Mouse (Mus musculus) neural tube, embryonic 15.5 days (tissue): ENCODE measurements around the gene Adamts4. TPM values are rescaled to one million over a fixed set of nuclear protein-coding genes. Genes with fewer than 3 reads are reported as not detected.

ENCODE experiments used
- ATAC-seq: fragments of 200-750 bp; cut with Nextera tagmentation; 2 replicates; pipeline ENCODE4 v1.8.0; 2017; ENCODE audit warnings: mild to moderate bottlenecking, moderate TSS enrichment, moderate library complexity; ENCODE audit not compliant: low FRiP score
- H3K27ac ChIP-seq: fragments of 300-500 bp; sonication (generic); replicated peaks from 2 replicates; pipeline ENCODE4 v1.5.1; 2015; ENCODE audit warnings: mild to moderate bottlenecking, inconsistent platforms
- H3K27me3 ChIP-seq: fragments of 300-500 bp; sonication (generic); replicated peaks from 2 replicates; pipeline ENCODE4 v1.6.1; 2015; ENCODE audit warnings: inconsistent platforms
- H3K36me3 ChIP-seq: fragments of 300-500 bp; sonication (generic); 2 replicates; pipeline ENCODE4 v1.6.1; 2015; ENCODE audit warnings: inconsistent platforms
- H3K4me1 ChIP-seq: fragments of 300-500 bp; sonication (generic); 2 replicates; pipeline ENCODE4 v1.6.1; 2015; ENCODE audit warnings: inconsistent platforms
- H3K4me2 ChIP-seq: fragments of 300-500 bp; sonication (generic); 2 replicates; pipeline ENCODE4 v1.6.1; 2015; ENCODE audit warnings: inconsistent platforms, mild to moderate bottlenecking, moderate library complexity
- H3K4me3 ChIP-seq: fragments of 300-500 bp; sonication (generic); replicated peaks from 2 replicates; pipeline ENCODE4 v1.5.1; 2015; ENCODE audit warnings: mild to moderate bottlenecking, inconsistent platforms
- H3K9ac ChIP-seq: fragments of 300-500 bp; sonication (generic); replicated peaks from 2 replicates; pipeline ENCODE4 v1.6.1; 2015; ENCODE audit warnings: mild to moderate bottlenecking, inconsistent platforms
- H3K9me3 ChIP-seq: fragments of 300-500 bp; sonication (generic); replicated peaks from 2 replicates; pipeline ENCODE4 v1.6.1; 2016; ENCODE audit warnings: inconsistent platforms
- WGBS: fragments of 180-500 bp; shearing (Covaris S2); methylation state at CpG from one replicate; pipeline ENCODE4 v1.1.7; 2015; ENCODE audit warnings: mixed read lengths; 5-methylcytosine and 5-hydroxymethylcytosine counted together
- polyA plus RNA-seq: library from polyadenylated mRNA; unstranded; fragments of >200 nt; fragmentation: Nextera tagmentation; extraction: Ambion mirVana; gene quantifications from 2 replicates; pipeline ENCODE4 v1.2.1, GENCODE M21; 2015

Adamts4 gene
- polyA plus RNA-seq, 1 experiment from 2014 or later = 3.3 TPM

- H3K4me3 ChIP-seq = no peak overlapping the region
- no peak overlapping the region for H3K4me2 ChIP-seq
- no peak for ATAC-seq
- peaks cover 20% of the 10 kb centered on the region for H3K4me1 ChIP-seq
- no peak overlapping the region for H3K27ac ChIP-seq
- no peaks in the 10 kb centered on the region for H3K9me3 ChIP-seq
- H3K9ac ChIP-seq = no peak overlapping the region
- no peaks in the 10 kb centered on the region for H3K36me3 ChIP-seq
- WGBS = 83% methylated on average over 3 of the region's 3 CpGs
- H3K27me3 ChIP-seq = 0 out of 2 replicates have a peak, but pooled peaks cover 2% of the 10 kb centered on the region
Observed at GRCm38 (mm10) chr1:171260316-171260715, 10.1 kb downstream of the Adamts4 start.

- H3K36me3 ChIP-seq = no peaks in the 10 kb centered on the region
- peak overlapping the region; percentile 85 for H3K27ac ChIP-seq
- H3K9me3 ChIP-seq = no peaks in the 10 kb centered on the region
- H3K4me3 ChIP-seq = peak overlapping the region; percentile 32
- H3K9ac ChIP-seq = peak overlapping the region; percentile 42
- peak overlapping the region; percentile 61 for H3K4me2 ChIP-seq
- WGBS = 1% methylated on average over 8 of the region's 8 CpGs
- peaks cover 17% of the 10 kb centered on the region for H3K4me1 ChIP-seq
- peak; percentile 75 for ATAC-seq
- 0 out of 2 replicates have a peak, but pooled peaks cover 2% of the 10 kb centered on the region for H3K27me3 ChIP-seq
Observed at GRCm38 (mm10) chr1:171262594-171263130, 12.4 kb downstream of the Adamts4 start.

DNA sequence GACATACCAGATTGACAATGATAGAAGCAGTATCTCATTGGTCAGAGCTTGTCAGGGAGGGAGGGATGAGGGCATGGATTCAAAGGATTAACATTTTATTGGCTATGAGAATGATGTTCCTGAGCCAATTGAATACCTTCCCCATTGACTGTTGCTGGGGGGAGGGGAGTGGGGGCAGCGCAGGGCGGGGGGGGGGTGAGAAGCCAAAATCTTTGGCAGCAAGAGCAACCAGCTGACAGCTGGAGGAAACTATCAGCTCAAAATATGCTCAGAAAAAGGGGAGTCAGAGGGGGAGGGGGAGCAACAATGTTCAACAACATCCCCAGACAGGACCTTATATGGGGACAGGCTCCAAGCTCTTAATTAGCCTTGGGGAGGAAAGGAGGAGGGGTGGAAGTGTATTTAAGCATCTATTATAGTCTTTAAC, 13.0 kb downstream of the Adamts4 start:
- H3K36me3 ChIP-seq = no peaks in the 10 kb centered on the region
- no peak overlapping the region for H3K9ac ChIP-seq
- 0% methylated on average over 2 of the region's 2 CpGs for WGBS
- peak overlapping the region; percentile 61 for H3K4me2 ChIP-seq
- H3K27ac ChIP-seq = peak overlapping the region; percentile 85
- 0 out of 2 replicates have a peak, but pooled peaks cover 2% of the 10 kb centered on the region for H3K27me3 ChIP-seq
- H3K9me3 ChIP-seq = no peaks in the 10 kb centered on the region
- H3K4me3 ChIP-seq = peak overlapping the region; percentile 32
- H3K4me1 ChIP-seq = peaks cover 17% of the 10 kb centered on the region
- peak; percentile 94 for ATAC-seq

- Histone ChIP-seq H3K36me3 (no peaks in the 10 kb centered on the region), H3K9me3 (no peaks in the 10 kb centered on the region), H3K4me1 (peaks cover 17% of the 10 kb centered on the region), H3K27me3 (0 out of 2 replicates have a peak, but pooled peaks cover 2% of the 10 kb centered on the region), H3K9ac (no peak overlapping the region), H3K27ac (peak overlapping the region; percentile 85), H3K4me2 (peak overlapping the region; percentile 61), H3K4me3 (no peak overlapping the region)
- no peak; the same call in 1 of the 2 replicates for ATAC-seq
- 83% methylated on average over 3 of the region's 3 CpGs for WGBS
Observed at GRCm38 (mm10) chr1:171263666-171264461, 13.6 kb downstream of the Adamts4 start.

DNA sequence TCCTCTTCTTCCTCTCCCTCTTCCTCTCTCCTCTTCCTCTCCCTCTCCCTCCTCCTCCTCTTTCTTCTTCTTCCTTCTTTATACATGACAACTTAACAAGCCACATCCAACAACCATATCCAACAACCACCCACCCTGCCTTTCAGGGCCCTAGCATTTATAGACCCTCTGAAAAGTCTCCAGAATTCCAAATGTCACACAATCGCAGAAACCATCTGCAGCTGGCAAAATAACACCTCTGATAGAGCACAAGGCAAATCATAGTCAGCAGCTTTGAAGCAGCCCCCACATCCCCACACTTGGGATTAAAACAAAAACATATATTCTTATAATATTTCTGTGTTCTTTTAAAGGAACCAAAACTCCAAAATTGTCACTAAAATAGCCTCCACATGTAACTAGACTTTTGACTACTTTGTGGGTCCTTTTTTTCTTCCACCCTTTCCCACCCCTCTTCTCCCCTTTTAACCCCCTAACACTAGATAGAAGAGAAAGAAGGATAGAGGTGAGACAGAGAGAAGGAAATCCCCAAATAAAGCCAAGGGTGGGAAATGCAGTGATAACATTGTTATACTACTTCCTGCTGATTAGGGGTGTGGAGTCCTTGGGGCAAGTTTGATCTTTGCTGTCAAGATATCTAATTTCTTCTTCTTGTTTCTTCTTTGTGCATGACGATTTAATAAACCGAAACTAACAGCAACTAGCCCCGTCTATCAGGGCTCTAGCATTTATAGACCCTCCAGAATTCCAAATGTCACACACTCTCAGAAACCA, 15.9 kb downstream of the Adamts4 start:
- no peak overlapping the region for H3K4me3 ChIP-seq
- 79% methylated on average over 4 of the region's 4 CpGs for WGBS
- H3K4me1 ChIP-seq = peaks cover 30% of the 10 kb centered on the region

GRCm38 (mm10) chr1:171268341-171268740, 18.1 kb downstream of the Adamts4 start:
- Histone ChIP-seq H3K9ac (no peak overlapping the region), H3K9me3 (no peaks in the 10 kb centered on the region), H3K27ac (no peak overlapping the region), H3K4me3 (no peak overlapping the region), H3K4me2 (no peak overlapping the region), H3K36me3 (peaks cover 15% of the 10 kb centered on the region), H3K4me1 (peaks cover 31% of the 10 kb centered on the region), H3K27me3 (no peaks in the 10 kb centered on the region)
- WGBS = 76% methylated on average over 1 of the region's 1 CpGs
- ATAC-seq = no peak

More for the DNA sequence above, 15.9 kb downstream of the Adamts4 start:
- H3K27ac ChIP-seq = no peak overlapping the region
- ATAC-seq = no peak
- no peaks in the 10 kb centered on the region for H3K27me3 ChIP-seq
- H3K9me3 ChIP-seq = no peaks in the 10 kb centered on the region
- H3K9ac ChIP-seq = no peak overlapping the region
- H3K4me2 ChIP-seq = no peak overlapping the region
- H3K36me3 ChIP-seq = no peaks in the 10 kb centered on the region

DNA sequence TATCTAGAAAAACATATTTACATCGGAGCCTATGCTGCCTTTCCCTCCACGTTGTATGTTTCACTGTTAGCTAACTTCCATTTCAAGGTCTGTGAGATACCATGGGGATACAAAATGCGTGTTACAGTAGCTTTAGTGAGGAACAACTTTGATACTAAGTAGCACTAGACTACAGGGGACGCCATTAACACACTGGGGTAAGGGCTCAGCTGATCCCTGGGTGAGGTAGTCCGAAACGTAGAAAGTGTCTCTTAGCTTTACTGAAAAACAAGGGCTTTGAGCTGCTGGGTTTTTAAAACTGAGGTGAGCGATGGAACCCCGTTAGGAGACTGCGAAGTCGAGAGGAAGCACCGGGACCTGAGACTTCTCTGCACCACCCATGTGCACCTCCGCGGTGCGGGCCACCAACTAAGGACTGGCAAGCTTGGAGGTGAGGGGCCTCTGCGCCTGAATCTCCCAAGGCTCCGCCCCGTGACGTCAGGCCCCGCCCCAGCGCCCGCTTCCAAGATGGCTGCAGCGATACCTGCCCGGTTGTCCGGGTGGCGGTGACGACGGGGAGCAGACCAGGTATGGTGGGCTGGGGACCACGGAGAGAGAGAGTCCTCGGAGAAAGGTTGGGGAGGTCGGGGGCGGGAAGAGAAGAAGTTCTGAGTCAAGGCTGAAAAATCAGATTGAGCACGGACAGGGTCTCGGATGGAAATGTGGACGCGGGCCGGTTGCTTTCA, 19.8 kb downstream of the Adamts4 start, which contains the start of gene B4galt3:
Gene B4galt3 (plus strand): TSS at position 481 of the 725 bp plus-strand sequence.
- H3K4me3 ChIP-seq = peak within 1 kb of the TSS; percentile 61
- WGBS = 3% methylated on average over 36 of the region's 36 CpGs
- no peaks in the 10 kb centered on the region for H3K27me3 ChIP-seq
- H3K9ac ChIP-seq = peak within 1 kb of the TSS; percentile 72
- H3K9me3 ChIP-seq = no peaks in the 10 kb centered on the region
- peak within 1 kb of the TSS; percentile 73 for H3K27ac ChIP-seq
- ATAC-seq = peak; percentile 95
- H3K4me2 ChIP-seq = peak within 1 kb of the TSS; percentile 81
- H3K36me3 ChIP-seq = peaks cover 31% of the 10 kb centered on the region
- peaks cover 26% of the 10 kb centered on the region for H3K4me1 ChIP-seq

DNA sequence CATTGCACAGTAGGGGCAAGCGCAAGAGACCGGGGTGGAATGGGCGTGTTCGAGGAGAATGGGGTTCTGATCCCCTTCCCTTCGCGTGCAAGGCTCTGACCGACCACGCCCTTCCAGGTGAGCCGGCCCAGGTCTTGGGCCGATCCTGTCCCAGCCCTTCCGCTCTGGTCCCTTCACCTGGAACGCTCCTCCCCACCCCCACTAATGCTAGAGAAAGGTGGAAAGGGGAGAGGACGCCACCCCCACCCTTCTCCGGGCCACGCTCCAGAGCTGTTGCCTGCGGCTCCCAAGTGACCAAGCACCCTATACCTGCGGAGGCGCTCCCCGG, 20.3 kb downstream of the Adamts4 start:
- Histone ChIP-seq H3K4me2 (peak overlapping the region; percentile 81), H3K27ac (peak overlapping the region; percentile 73; the same call in 1 of the 2 replicates), H3K9me3 (no peaks in the 10 kb centered on the region), H3K4me1 (peaks cover 26% of the 10 kb centered on the region), H3K9ac (peak overlapping the region; percentile 72), H3K27me3 (no peaks in the 10 kb centered on the region), H3K36me3 (peaks cover 37% of the 10 kb centered on the region), H3K4me3 (peak overlapping the region; percentile 61)
- 1% methylated on average over 19 of the region's 19 CpGs for WGBS
- peak; percentile 72 for ATAC-seq

GRCm38 (mm10) chr1:171271196-171271595, 21.0 kb downstream of the Adamts4 start:
- Histone ChIP-seq H3K36me3 (peaks cover 43% of the 10 kb centered on the region), H3K4me3 (peak overlapping the region; percentile 61), H3K9me3 (no peaks in the 10 kb centered on the region), H3K27me3 (no peaks in the 10 kb centered on the region), H3K4me1 (peaks cover 26% of the 10 kb centered on the region), H3K27ac (no peak overlapping the region), H3K9ac (peak overlapping the region; percentile 72), H3K4me2 (peak overlapping the region; percentile 81)
- 61% methylated on average over 9 of the region's 9 CpGs for WGBS
- no peak for ATAC-seq

DNA sequence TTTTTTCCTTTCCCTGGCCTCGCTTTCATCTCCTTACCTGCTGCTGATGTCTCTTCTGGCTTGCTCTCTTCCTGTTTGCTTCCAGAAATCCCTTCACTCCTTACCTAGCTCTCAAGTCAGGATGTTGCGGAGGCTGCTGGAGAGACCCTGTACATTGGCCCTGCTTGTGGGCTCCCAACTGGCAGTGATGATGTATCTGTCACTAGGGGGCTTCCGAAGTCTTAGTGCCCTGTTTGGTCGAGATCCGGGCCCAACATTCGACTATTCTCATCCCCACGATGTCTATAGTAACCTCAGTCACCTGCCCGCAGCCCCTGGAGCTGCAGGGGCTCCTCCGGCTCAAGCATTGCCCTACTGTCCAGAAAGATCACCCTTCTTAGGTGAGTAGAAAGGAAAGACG, 21.4 kb downstream of the Adamts4 start:
- peak overlapping the region; percentile 81 for H3K4me2 ChIP-seq
- no peaks in the 10 kb centered on the region for H3K27me3 ChIP-seq
- H3K9ac ChIP-seq = no peak overlapping the region
- no peak overlapping the region for H3K27ac ChIP-seq
- no peaks in the 10 kb centered on the region for H3K9me3 ChIP-seq
- peak overlapping the region; percentile 61; the same call in 1 of the 2 replicates for H3K4me3 ChIP-seq
- H3K4me1 ChIP-seq = peaks cover 26% of the 10 kb centered on the region
- 72% methylated on average over 10 of the region's 10 CpGs for WGBS
- ATAC-seq = no peak
- H3K36me3 ChIP-seq = peaks cover 48% of the 10 kb centered on the region

DNA sequence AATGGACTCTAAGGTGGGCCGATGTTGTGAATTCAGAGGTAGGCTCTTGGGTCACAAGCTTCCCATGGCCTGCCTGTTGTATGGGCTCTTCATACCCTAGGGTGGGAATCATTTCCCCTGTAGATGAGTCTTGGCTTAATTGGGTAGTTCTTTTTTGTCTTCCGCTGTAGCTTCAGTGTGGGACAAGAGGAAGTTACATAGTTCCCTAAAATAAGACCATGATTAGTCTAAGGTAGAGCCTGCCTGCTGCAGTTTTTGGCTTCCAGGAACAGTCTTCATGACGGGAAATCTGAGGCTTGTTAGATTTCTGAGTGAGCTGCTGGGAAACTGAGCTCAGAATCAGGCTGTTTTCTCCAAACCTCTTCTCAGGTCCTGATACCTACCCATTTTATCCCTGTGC, 21.9 kb downstream of the Adamts4 start:
- 93% methylated on average over 3 of the region's 3 CpGs for WGBS
- Histone ChIP-seq H3K4me3 (0 out of 2 replicates have a peak overlapping the region, but pooled peaks have one; percentile 61), H3K9me3 (no peaks in the 10 kb centered on the region), H3K4me2 (peak overlapping the region; percentile 81; the same call in 1 of the 2 replicates), H3K9ac (no peak overlapping the region), H3K36me3 (peaks cover 52% of the 10 kb centered on the region), H3K4me1 (peaks cover 26% of the 10 kb centered on the region), H3K27me3 (no peaks in the 10 kb centered on the region), H3K27ac (no peak overlapping the region)
- ATAC-seq = no peak
